Mouse (Mus musculus) midbrain, postnatal 0 days (tissue): Measurements from ENCODE around the gene Abcb6. TPM values are rescaled to one million over a fixed set of nuclear protein-coding genes. Genes with fewer than 3 reads are reported as not detected.

ENCODE experiments used
- ATAC-seq: fragments of 200-750 bp; cut with Nextera tagmentation; 2 replicates; pipeline ENCODE4 v1.8.0; 2017; ENCODE audit warnings: moderate number of reproducible peaks, mild to moderate bottlenecking, moderate TSS enrichment, moderate library complexity; ENCODE audit not compliant: low FRiP score
- DNase-seq: peaks from one replicate; pipeline ENCODE4 v3.0.0-alpha.2; 2015; ENCODE audit warnings: low spot score
- H3K27ac ChIP-seq: fragments of 300-500 bp; sonication (generic); 2 replicates; pipeline ENCODE4 v1.5.1; 2014; ENCODE audit warnings: low read depth, mild to moderate bottlenecking, low read length, mixed read lengths
- H3K27me3 ChIP-seq: fragments of 300-500 bp; sonication (generic); 2 replicates; pipeline ENCODE4 v1.6.1; 2014; ENCODE audit warnings: low read length, control low read depth, mixed read lengths; ENCODE audit not compliant: insufficient read depth
- H3K36me3 ChIP-seq: fragments of 300-500 bp; sonication (generic); 2 replicates; pipeline ENCODE4 v1.6.1; 2014; ENCODE audit warnings: low read length, control low read depth, mixed read lengths; ENCODE audit not compliant: insufficient read depth
- H3K4me1 ChIP-seq: fragments of 300-500 bp; sonication (generic); 2 replicates; pipeline ENCODE4 v1.6.1; 2014; ENCODE audit warnings: mild to moderate bottlenecking, control low read depth, antibody characterized with exemption, low read length, mixed read lengths; ENCODE audit not compliant: insufficient read depth
- H3K4me2 ChIP-seq: fragments of 300-500 bp; sonication (generic); 2 replicates; pipeline ENCODE4 v1.6.1; 2014; ENCODE audit warnings: low read depth, mild to moderate bottlenecking, low read length, mixed read lengths; ENCODE audit not compliant: poor library complexity, severe bottlenecking
- H3K4me3 ChIP-seq: fragments of 300-500 bp; sonication (generic); 2 replicates; pipeline ENCODE4 v1.5.1; 2014; ENCODE audit warnings: low read depth, mild to moderate bottlenecking, low read length, moderate library complexity
- H3K9ac ChIP-seq: fragments of 300-500 bp; sonication (generic); replicated peaks from 2 replicates; pipeline ENCODE4 v1.6.1; 2014; ENCODE audit warnings: mild to moderate bottlenecking, low read length, moderate library complexity, mixed read lengths; ENCODE audit not compliant: poor library complexity, severe bottlenecking
- H3K9me3 ChIP-seq: fragments of 300-500 bp; sonication (generic); 2 replicates; pipeline ENCODE4 v1.6.1; 2016; ENCODE audit warnings: low read length, control low read depth
- CTCF ChIP-seq: IDR thresholded peaks from 2 replicates; pipeline ENCODE4 v1.5.1; 2016; ENCODE audit warnings: antibody characterized with exemption, mild to moderate bottlenecking
- WGBS: fragments of 180-500 bp; shearing (Covaris S2); extraction: QIAGEN DNeasy Blood & Tissue Kit; methylation state at CpG from one replicate; pipeline ENCODE4 v1.1.7; 2014; 5-methylcytosine and 5-hydroxymethylcytosine counted together
- polyA plus RNA-seq: library from polyadenylated mRNA; unstranded; fragments of >200 nt; fragmentation: Nextera tagmentation; extraction: Ambion mirVana; gene quantifications from 2 replicates; pipeline ENCODE4 v1.2.1, GENCODE M21; 2015
- total RNA-seq: library from RNA; depleted of rRNA; stranded (reverse); fragments of >200 nt; gene quantifications from 2 replicates; pipeline ENCODE4 v1.2.3, GENCODE M21; 2014

Abcb6 gene
- total and polyA plus RNA-seq, 2 experiments from 2014 or later: 44.6 to 49.1 TPM

GRCm38 (mm10) chr1:75168093-75168471 is 12.1 kb downstream of the Abcb6 start:
- Histone ChIP-seq H3K36me3 (peaks cover 23% of the 10 kb centered on the region), H3K9ac (peak overlapping the region; percentile 66), H3K4me3 (peak overlapping the region; percentile 78), H3K9me3 (no peaks in the 10 kb centered on the region), H3K27ac (peak overlapping the region; percentile 80; the same call in 1 of the 2 replicates), H3K4me1 (0 out of 2 replicates have a peak, but pooled peaks cover 2% of the 10 kb centered on the region), H3K27me3 (no peaks in the 10 kb centered on the region), H3K4me2 (peak overlapping the region; percentile 58)
- peak; percentile 67 for ATAC-seq
- WGBS: 7% methylated on average over 7 of the region's 7 CpGs
- DNase-seq: no peak
- no peak for TF ChIP-seq CTCF

- H3K4me2 ChIP-seq: no peak overlapping the region
- ATAC-seq: no peak
- no peak for TF ChIP-seq CTCF
- H3K27ac ChIP-seq: no peak overlapping the region
- H3K4me1 ChIP-seq: no peaks in the 10 kb centered on the region
- H3K4me3 ChIP-seq: no peak overlapping the region
- H3K9ac ChIP-seq: no peak overlapping the region
- no peak for DNase-seq
- no peaks in the 10 kb centered on the region for H3K27me3 ChIP-seq
- WGBS: 82% methylated on average over 4 of the region's 4 CpGs
- H3K36me3 ChIP-seq: no peaks in the 10 kb centered on the region
- no peaks in the 10 kb centered on the region for H3K9me3 ChIP-seq
Observed at GRCm38 (mm10) chr1:75160256-75160617, 20.0 kb downstream of the Abcb6 start.

- WGBS: 71% methylated on average over 5 of the region's 5 CpGs
- Histone ChIP-seq H3K27me3 (no peaks in the 10 kb centered on the region), H3K27ac (no peak overlapping the region), H3K4me3 (no peak overlapping the region), H3K9me3 (no peaks in the 10 kb centered on the region), H3K4me2 (no peak overlapping the region), H3K36me3 (no peaks in the 10 kb centered on the region), H3K9ac (no peak overlapping the region), H3K4me1 (no peaks in the 10 kb centered on the region)
- ATAC-seq (no peak), DNase-seq (no peak)
- TF ChIP-seq CTCF: no peak
Observed at GRCm38 (mm10) chr1:75159540-75160255, 20.5 kb downstream of the Abcb6 start.

- H3K4me1 ChIP-seq: no peaks in the 10 kb centered on the region
- H3K27ac ChIP-seq: no peak overlapping the region
- no peak for ATAC-seq
- TF ChIP-seq CTCF: no peak
- H3K36me3 ChIP-seq: no peaks in the 10 kb centered on the region
- H3K4me3 ChIP-seq: no peak overlapping the region
- no peak overlapping the region for H3K9ac ChIP-seq
- DNase-seq: no peak
- no peak overlapping the region for H3K4me2 ChIP-seq
- H3K27me3 ChIP-seq: no peaks in the 10 kb centered on the region
- no peaks in the 10 kb centered on the region for H3K9me3 ChIP-seq
Observed at GRCm38 (mm10) chr1:75158990-75159389, 21.2 kb downstream of the Abcb6 start.

GRCm38 (mm10) chr1:75155837-75156236 is 24.4 kb downstream of the Abcb6 start:
- no peak overlapping the region for H3K27ac ChIP-seq
- H3K9ac ChIP-seq: no peak overlapping the region
- DNase-seq (no peak), ATAC-seq (no peak)
- H3K27me3 ChIP-seq: no peaks in the 10 kb centered on the region
- no peak for TF ChIP-seq CTCF
- H3K36me3 ChIP-seq: no peaks in the 10 kb centered on the region
- H3K4me2 ChIP-seq: no peak overlapping the region
- no peaks in the 10 kb centered on the region for H3K9me3 ChIP-seq
- H3K4me1 ChIP-seq: no peaks in the 10 kb centered on the region
- 71% methylated on average over 3 of the region's 3 CpGs for WGBS
- H3K4me3 ChIP-seq: no peak overlapping the region

- no peak overlapping the region for H3K9ac ChIP-seq
- no peak for TF ChIP-seq CTCF
- WGBS: 96% methylated on average over 4 of the region's 4 CpGs
- no peak for DNase-seq
- peaks cover 41% of the 10 kb centered on the region for H3K36me3 ChIP-seq
- H3K4me2 ChIP-seq: no peak overlapping the region
- no peak for ATAC-seq
- H3K4me1 ChIP-seq: peaks cover 8% of the 10 kb centered on the region
- no peak overlapping the region for H3K4me3 ChIP-seq
- no peaks in the 10 kb centered on the region for H3K27me3 ChIP-seq
- H3K27ac ChIP-seq: no peak overlapping the region
- H3K9me3 ChIP-seq: no peaks in the 10 kb centered on the region
Observed at GRCm38 (mm10) chr1:75148727-75149126, 31.5 kb downstream of the Abcb6 start.
